Mouse (Mus musculus) adrenal gland, postnatal 0 days (tissue): ENCODE results near the gene Ngb. TPM values are rescaled to one million over a fixed set of nuclear protein-coding genes. Genes with fewer than 3 reads are reported as not detected.

Experiments used
- polyA plus RNA-seq: library from polyadenylated mRNA; unstranded; fragments of >200 nt; fragmentation: Nextera tagmentation; extraction: Ambion mirVana; gene quantifications from 2 replicates; pipeline ENCODE4 v1.2.1, GENCODE M21; 2015

The Ngb gene
- polyA plus RNA-seq = 0.69 and 2.6 TPM in 2 replicates

DNA sequence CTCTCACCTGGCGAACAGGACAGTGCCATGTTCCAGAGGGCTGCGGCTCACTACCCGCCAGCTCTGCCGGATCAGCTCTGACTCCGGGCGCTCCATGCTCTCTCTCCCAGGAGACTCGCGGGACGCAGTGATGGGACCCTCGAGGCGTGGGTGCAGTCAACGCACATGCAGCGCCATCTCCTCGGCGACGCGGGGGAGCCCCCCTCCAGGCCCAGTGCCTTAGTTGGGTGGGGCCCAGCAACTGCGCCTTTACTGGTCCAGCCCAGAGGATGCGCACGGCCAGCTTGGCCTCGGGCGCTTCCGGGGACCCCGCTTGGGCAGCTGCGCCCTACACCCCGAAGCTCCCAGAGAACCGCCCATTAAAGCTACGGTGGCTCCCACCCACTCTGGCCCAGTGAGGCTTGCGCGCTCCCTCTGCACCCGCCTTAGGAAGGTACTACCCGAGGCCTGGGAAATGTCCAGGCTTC lies at the start of gene Ngb:
TSS of gene Ngb (minus strand) at position 375 of the 467 bp plus-strand sequence.

DNA sequence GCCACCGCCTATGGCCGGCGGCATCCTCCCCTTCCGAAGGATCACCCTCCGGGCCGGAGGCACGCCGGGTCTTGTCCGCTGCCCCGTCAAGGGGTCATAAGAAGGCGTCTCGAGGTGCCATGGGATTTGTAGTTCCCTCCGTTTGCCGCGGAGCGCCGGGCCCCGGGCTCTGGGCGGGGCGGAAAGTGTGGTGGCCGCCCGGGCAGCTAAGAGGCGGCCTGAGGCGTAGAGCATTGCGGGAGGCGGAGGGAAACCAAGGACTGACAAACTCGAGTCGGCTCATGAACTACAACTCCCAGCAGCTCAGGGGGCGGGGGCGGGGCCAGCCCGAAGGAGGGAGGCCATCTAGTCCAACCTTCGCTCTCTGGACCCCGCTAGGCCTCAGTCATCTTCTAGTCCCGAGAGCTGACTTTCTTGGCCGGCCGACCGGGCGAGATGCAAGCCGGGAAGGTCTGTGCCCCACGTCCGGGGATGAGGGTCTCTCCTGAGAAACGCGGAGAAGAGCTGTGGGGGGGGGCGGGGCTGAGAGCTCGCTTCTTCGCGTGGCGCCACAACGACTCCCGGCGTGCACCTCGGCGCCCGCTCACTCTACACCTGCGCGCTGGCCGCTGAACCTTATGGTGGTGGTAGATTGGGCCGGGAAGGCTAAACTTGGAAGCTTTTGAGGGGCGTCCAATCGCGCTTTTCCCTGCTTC lies 45.2 kb upstream of the Ngb start, which contains the start of gene Pomt2:
TSS of gene Pomt2 (minus strand) at position 574 of the 695 bp plus-strand sequence.

GRCm38 (mm10) chr12:87146966-87147365 lies 44.6 kb upstream of the Ngb start, which contains the start of gene Gstz1:
TSS of gene Gstz1 (plus strand) at chr12:87147165.

Other genes starting within 250 kb of the Ngb start
- 32.9 and 40.4 TPM in 2 replicates for gene Irf2bpl, start 217.7 kb downstream of the Ngb start, polyA plus RNA-seq
- 6.7 and 8.6 TPM in 2 replicates for gene Cipc, start 155.5 kb downstream of the Ngb start, polyA plus RNA-seq
- 0.36 and 1.3 TPM in 2 replicates for gene Zdhhc22, start 112.1 kb downstream of the Ngb start, polyA plus RNA-seq
- 0.22 and 1.1 TPM in 2 replicates for gene Tmem63c, start 81.2 kb downstream of the Ngb start, polyA plus RNA-seq
- 45.8 and 50.3 TPM in 2 replicates for gene Gstz1, start 44.6 kb upstream of the Ngb start, polyA plus RNA-seq
- gene Pomt2, start 45.4 kb upstream of the Ngb start, polyA plus RNA-seq = 7.8 and 8.8 TPM in 2 replicates
- gene Samd15, start 97.2 kb upstream of the Ngb start, polyA plus RNA-seq = 8.1 and 10.1 TPM in 2 replicates
- 1.7 and 2.3 TPM in 2 replicates for gene Tmed8, start 97.9 kb upstream of the Ngb start, polyA plus RNA-seq
- gene Noxred1, start 136.2 kb upstream of the Ngb start, polyA plus RNA-seq = 0.21 TPM in 1 of 2 replicates, not detected in the other
- gene Vipas39, start 163.7 kb upstream of the Ngb start, polyA plus RNA-seq = 25.7 and 28.9 TPM in 2 replicates
- 103 and 140 TPM in 2 replicates for gene Ahsa1, start 163.9 kb upstream of the Ngb start, polyA plus RNA-seq
- gene Ism2, start 197.2 kb upstream of the Ngb start, polyA plus RNA-seq = 0.65 and 0.66 TPM in 2 replicates